Comparison of ENCODE assay signal across 8 mouse cellular contexts in genomic region chr2:165054888-165055852, GRCm38 (mm10). TPM values are rescaled to one million over a fixed set of nuclear protein-coding genes. Genes with fewer than 3 reads are reported as not detected.
DNase-seq lines count a peak whose midpoint lies in the region; ATAC-seq and TF ChIP-seq lines count a peak whose summit lies in the region.

Cd40 (plus strand) TSS chr2:165055627.

- H3K36me3 ChIP-seq in heart, embryonic 10.5 days, result no peaks in the 10 kb centered on the region
- no peaks in the 10 kb centered on the region for H3K36me3 ChIP-seq in lung, embryonic 14.5 days (ENCODE audit: insufficient read depth)
- H3K36me3 ChIP-seq in neural tube, embryonic 15.5 days, result no peaks in the 10 kb centered on the region

- H3K9me3 ChIP-seq in heart, embryonic 10.5 days, result no peaks in the 10 kb centered on the region
- no peaks in the 10 kb centered on the region for H3K9me3 ChIP-seq in lung, embryonic 14.5 days (ENCODE audit: low read depth, low read length)
- no peaks in the 10 kb centered on the region for H3K9me3 ChIP-seq in neural tube, embryonic 15.5 days (replicated peaks)

- ATAC-seq in lung, embryonic 14.5 days (ENCODE audit: insufficient read depth), result peak; percentile 92
- ATAC-seq in neural tube, embryonic 15.5 days (ENCODE audit: low FRiP score), result no peak

- H3K27ac ChIP-seq in heart, embryonic 10.5 days, result peak within 1 kb of the TSS; percentile 60
- H3K27ac ChIP-seq in lung, embryonic 14.5 days (ENCODE audit: low read depth), result no peak within 1 kb of the TSS
- H3K27ac ChIP-seq in neural tube, embryonic 15.5 days (replicated peaks), result no peak within 1 kb of the TSS

- H3K4me1 ChIP-seq in heart, embryonic 10.5 days, result peaks cover 28% of the 10 kb centered on the region
- peaks cover 5% of the 10 kb centered on the region; the same call in 1 of the 2 replicates for H3K4me1 ChIP-seq in lung, embryonic 14.5 days (ENCODE audit: insufficient read depth)
- H3K4me1 ChIP-seq in neural tube, embryonic 15.5 days, result peaks cover 8% of the 10 kb centered on the region

- peaks cover 21% of the 10 kb centered on the region for H3K27me3 ChIP-seq in heart, embryonic 10.5 days (ENCODE audit: insufficient read depth, poor library complexity, severe bottlenecking)
- no peaks in the 10 kb centered on the region for H3K27me3 ChIP-seq in lung, embryonic 14.5 days (ENCODE audit: insufficient read depth, low read length)
- H3K27me3 ChIP-seq in neural tube, embryonic 15.5 days (replicated peaks), result peaks cover 9% of the 10 kb centered on the region

- H3K4me3 ChIP-seq in heart, embryonic 10.5 days, result peak within 1 kb of the TSS; percentile 54
- H3K4me3 ChIP-seq in lung, embryonic 14.5 days (ENCODE audit: low read depth, low read length), result peak within 1 kb of the TSS; percentile 40
- H3K4me3 ChIP-seq in neural tube, embryonic 15.5 days (replicated peaks), result peak within 1 kb of the TSS; percentile 19

- TF ChIP-seq CTCF in lung, embryonic 14.5 days (IDR thresholded peaks at IDR 0.05; ENCODE audit: low read depth), result no peak

- H3K9ac ChIP-seq in lung, embryonic 14.5 days, result peak within 1 kb of the TSS; percentile 40
- no peak within 1 kb of the TSS for H3K9ac ChIP-seq in neural tube, embryonic 15.5 days (replicated peaks)

- H3K4me2 ChIP-seq in lung, embryonic 14.5 days, result peak within 1 kb of the TSS; percentile 66
- peak within 1 kb of the TSS; percentile 47 for H3K4me2 ChIP-seq in neural tube, embryonic 15.5 days

- WGBS in heart, embryonic 10.5 days, result 9% methylated on average over 25 of the region's 25 CpGs
- WGBS in lung, embryonic 14.5 days, result 14% methylated on average over 25 of the region's 25 CpGs
- WGBS in neural tube, embryonic 15.5 days, result 15% methylated on average over 25 of the region's 25 CpGs

- DNase-seq in T-cell, adult 2 months (ENCODE audit: low spot score), result peak; percentile 33
- DNase-seq in embryo, embryonic 9.5 days (ENCODE audit: extremely low spot score), result peak; percentile 82
- peak; percentile 89 for DNase-seq in heart, embryonic 10.5 days (ENCODE audit: low spot score)
- DNase-seq in kidney, adult 18-20 months, result peak; percentile 78
- peak; percentile 91 for DNase-seq in lung, embryonic 14.5 days
- DNase-seq in right cerebral cortex, postnatal 10 days (ENCODE audit: low spot score in 2 of 2), result no peak
- DNase-seq in layer of hippocampus, adult 11-12 months (ENCODE audit: low spot score), result no peak

RNA-seq across cellular contexts. Expression of gene Cd40, which starts in this region (rescaled TPM):
- 7.8 and 11.9 TPM in 2 replicates for polyA plus RNA-seq in heart, embryonic 10.5 days (2016; fragmentation: Nextera tagmentation; extraction: Ambion mirVana)
- 20.3 and 22.1 TPM in 2 replicates for polyA plus RNA-seq in lung, embryonic 14.5 days (2014; fragmentation: Nextera tagmentation; extraction: Ambion mirVana)
- 6.9 and 11.0 TPM in 2 replicates for polyA plus RNA-seq in neural tube, embryonic 15.5 days (2015; fragmentation: Nextera tagmentation; extraction: Ambion mirVana)

Comparison
In these comparisons a context has a peak if more than half of its experiments do, and no peak if none do; other contexts are left out.
1. DNase-seq: peak in T-cell, adult 2 months (single experiment), embryo, embryonic 9.5 days (single experiment), heart, embryonic 10.5 days (single experiment), kidney, adult 18-20 months (single experiment) and lung, embryonic 14.5 days (single experiment); none in right cerebral cortex, postnatal 10 days (0 of 2) and layer of hippocampus, adult 11-12 months (single experiment).
2. Peak in every context shown above with its lines, with median percentiles within 50 percentile points of each other: H3K4me3 ChIP-seq.